Mouse (Mus musculus) natural killer cell, adult 2 months (primary cell): ENCODE results near the gene Car9.

Experiments
- DNase-seq, 2 experiments: peaks; one replicate each; pipeline ENCODE4 v3.0.0; 2022; ENCODE audit warnings: low spot score in 2 of 2

Car9 gene

GRCm38 (mm10) chr4:43561997-43562768, 55.4 kb downstream of the Car9 start, which contains the start of the genes Creb3 and Tln1:
TSS of gene Creb3 (plus strand) at chr4:43562332.
TSS of gene Tln1 (minus strand) at chr4:43562691.
- peak; percentile 93 to 94 for DNase-seq

GRCm38 (mm10) chr4:43562769-43563600, 56.2 kb downstream of the Car9 start:
- no peak for DNase-seq
